Mouse (Mus musculus) spleen, adult 12 weeks (tissue): ENCODE results near the gene a.

Experiments
- DNase-seq: peaks from one replicate; pipeline ENCODE4 v3.0.0; 2022; ENCODE audit warnings: low spot score

a gene

GRCm38 (mm10) chr2:154790656-154791483 lies at the start of gene a, which contains the start of gene Raly:
TSS of gene a (plus strand) at chr2:154791402.
TSS of gene Raly (plus strand) at chr2:154791096.
- DNase-seq: peak; percentile 94

- DNase-seq: no peak
These were observed 48.0 kb upstream of the a start for GRCm38 (mm10) chr2:154742911-154743819.

GRCm38 (mm10) chr2:154743915-154744314 lies 47.3 kb upstream of the a start:
- no peak for DNase-seq

GRCm38 (mm10) chr2:154748383-154748782 lies 42.8 kb upstream of the a start:
- no peak for DNase-seq

GRCm38 (mm10) chr2:154749046-154750036 lies 41.9 kb upstream of the a start:
- DNase-seq: no peak

- no peak for DNase-seq
These were observed 39.3 kb upstream of the a start for GRCm38 (mm10) chr2:154751924-154752323.

- no peak for DNase-seq
These were observed 37.1 kb upstream of the a start for GRCm38 (mm10) chr2:154754068-154754560.

GRCm38 (mm10) chr2:154755791-154756190 lies 35.4 kb upstream of the a start:
- DNase-seq: no peak

GRCm38 (mm10) chr2:154757691-154758090 lies 33.5 kb upstream of the a start:
- DNase-seq: no peak

GRCm38 (mm10) chr2:154758454-154758853 lies 32.7 kb upstream of the a start:
- DNase-seq: no peak

- DNase-seq: no peak
These were observed 28.0 kb upstream of the a start for GRCm38 (mm10) chr2:154763226-154763625.

- DNase-seq: no peak
These were observed 26.2 kb upstream of the a start for GRCm38 (mm10) chr2:154764828-154765497.

GRCm38 (mm10) chr2:154765554-154766008 lies 25.6 kb upstream of the a start:
- DNase-seq: no peak

- no peak for DNase-seq
These were observed 24.2 kb upstream of the a start for GRCm38 (mm10) chr2:154767051-154767450.

- no peak for DNase-seq
These were observed 21.3 kb upstream of the a start, which contains the start of gene Gm14214 for GRCm38 (mm10) chr2:154769930-154770329. TSS of gene Gm14214 (minus strand) at chr2:154770030.

GRCm38 (mm10) chr2:154771604-154772003 lies 19.6 kb upstream of the a start:
- DNase-seq: no peak

- DNase-seq: no peak
These were observed 17.2 kb upstream of the a start for GRCm38 (mm10) chr2:154774032-154774431.

- DNase-seq: no peak
These were observed 14.7 kb upstream of the a start for GRCm38 (mm10) chr2:154776496-154776895.

GRCm38 (mm10) chr2:154779648-154780047 lies 11.6 kb upstream of the a start:
- DNase-seq: no peak

- DNase-seq: no peak
These were observed 8.8 kb upstream of the a start for GRCm38 (mm10) chr2:154782361-154782760.
